Mouse (Mus musculus) CH12.LX (cell line): ENCODE measurements around the gene Amotl2. TPM values are rescaled to one million over a fixed set of nuclear protein-coding genes. Genes with fewer than 3 reads are reported as not detected.

Experiments
- DNase-seq: peaks from one replicate; pipeline ENCODE4 v3.0.0-alpha.2; 2013; ENCODE audit errors: extremely low read depth
- H3K27ac ChIP-seq: 2 replicates; pipeline ENCODE4 v1.5.1; 2012; ENCODE audit warnings: low read depth, mild to moderate bottlenecking, control low read depth, moderate library complexity; ENCODE audit not compliant: insufficient read depth
- H3K27me3 ChIP-seq: replicated peaks from 2 replicates; pipeline ENCODE3; 2012; ENCODE audit warnings: inconsistent platforms
- H3K36me3 ChIP-seq, 2 experiments: replicated peaks in 1 of 2; 2 replicates each; pipeline versions ENCODE3 to v1.6.1; 2012; ENCODE audit warnings: inconsistent platforms in 1 of 2, low read length in 1 of 2, mild to moderate bottlenecking in 1 of 2, mixed read lengths in 1 of 2, moderate library complexity in 1 of 2; ENCODE audit not compliant: control insufficient read depth in 1 of 2, insufficient read depth in 1 of 2
- H3K4me1 ChIP-seq, 2 experiments: 2 replicates each; pipeline ENCODE4 v1.6.1; 2012; ENCODE audit warnings: inconsistent platforms in 1 of 2, moderate library complexity in 1 of 2; ENCODE audit not compliant: insufficient read depth in 2 of 2, control insufficient read depth in 1 of 2
- H3K4me2 ChIP-seq: 2 replicates; pipeline ENCODE4 v1.6.1; 2012; ENCODE audit warnings: low read depth, mild to moderate bottlenecking, control low read depth; ENCODE audit not compliant: poor library complexity, insufficient read depth, severe bottlenecking
- H3K4me3 ChIP-seq, 3 experiments: fragments of 150-350 bp in 1 of 3; sonication (generic) in 1 of 3; replicated peaks in 1 of 3; 2 replicates each; pipeline versions ENCODE3 to v1.5.1; 2011 to 2012; ENCODE audit warnings: low read depth in 2 of 3, low read length in 2 of 3, mild to moderate bottlenecking in 2 of 3, moderate library complexity in 2 of 3, control low read depth in 1 of 3, improper control_type of control experiment in 1 of 3, inconsistent platforms in 1 of 3, mixed read lengths in 1 of 3; ENCODE audit not compliant: poor library complexity in 1 of 3
- H3K79me2 ChIP-seq: replicated peaks from 2 replicates; pipeline ENCODE4 v1.6.1; 2012; ENCODE audit warnings: mild to moderate bottlenecking, moderate library complexity; ENCODE audit not compliant: control insufficient read depth, poor library complexity, insufficient read depth, severe bottlenecking; ENCODE audit errors: extremely low read depth
- H3K9ac ChIP-seq: 2 replicates; pipeline ENCODE4 v1.6.1; 2012; ENCODE audit warnings: low read depth, mild to moderate bottlenecking, control low read depth, moderate library complexity; ENCODE audit not compliant: insufficient read depth
- H3K9me3 ChIP-seq: replicated peaks from 2 replicates; pipeline ENCODE3; 2012; ENCODE audit warnings: low read length, inconsistent platforms, mixed read lengths
- BHLHE40 ChIP-seq: IDR thresholded peaks from 2 replicates; pipeline ENCODE4 v1.6.1; 2011; ENCODE audit warnings: mild to moderate bottlenecking, low read depth, low read length, improper control_type of control experiment
- CTCF ChIP-seq, 2 experiments: IDR thresholded peaks in 1 of 2; conservative IDR thresholded peaks in 1 of 2; 2 replicates each; pipeline ENCODE4 v1.5.1; 2011 to 2012; ENCODE audit warnings: low read depth in 2 of 2, low read length in 2 of 2, improper control_type of control experiment in 1 of 2, inconsistent platforms in 1 of 2, mild to moderate bottlenecking in 1 of 2, moderate library complexity in 1 of 2
- E2F4 ChIP-seq: IDR thresholded peaks from 2 replicates; pipeline ENCODE4 v1.6.1; 2011; ENCODE audit warnings: low read depth, low read length, improper control_type of control experiment; ENCODE audit not compliant: insufficient replicate concordance
- GABPA ChIP-seq: IDR thresholded peaks from 2 replicates; pipeline ENCODE4 v1.6.1; 2012; ENCODE audit warnings: low read depth, low read length, improper control_type of control experiment, inconsistent platforms; ENCODE audit not compliant: insufficient replicate concordance
- KAT2A ChIP-seq: IDR thresholded peaks from 2 replicates; pipeline ENCODE4 v1.6.1; 2012; ENCODE audit warnings: low read length, improper control_type of control experiment, inconsistent platforms; ENCODE audit not compliant: insufficient replicate concordance
- MAZ ChIP-seq: IDR thresholded peaks from 2 replicates; pipeline ENCODE4 v1.6.1; 2012; ENCODE audit warnings: low read depth, mild to moderate bottlenecking, inconsistent platforms, low read length, improper control_type of control experiment, moderate library complexity
- MEF2A ChIP-seq: IDR thresholded peaks from 2 replicates; pipeline ENCODE4 v1.6.1; 2014; ENCODE audit warnings: low read depth, mild to moderate bottlenecking, inconsistent platforms, low read length, improper control_type of control experiment, borderline replicate concordance
- POLR2AphosphoS2 ChIP-seq: IDR thresholded peaks from 2 replicates; pipeline ENCODE4 v1.6.1; 2011; ENCODE audit warnings: low read depth, low read length, improper control_type of control experiment
- RAD21 ChIP-seq: IDR thresholded peaks from 2 replicates; pipeline ENCODE4 v1.6.1; 2011; ENCODE audit warnings: low read depth, mild to moderate bottlenecking, low read length, improper control_type of control experiment, moderate library complexity
- SIN3A ChIP-seq: IDR thresholded peaks from 2 replicates; pipeline ENCODE4 v1.6.1; 2012; ENCODE audit warnings: low read length, improper control_type of control experiment, inconsistent platforms
- SMC3 ChIP-seq: IDR thresholded peaks from 2 replicates; pipeline ENCODE4 v1.6.1; 2011; ENCODE audit warnings: low read depth, low read length, improper control_type of control experiment
- UBTF ChIP-seq: IDR thresholded peaks from 2 replicates; pipeline ENCODE4 v1.6.1; 2012; ENCODE audit warnings: low read depth, mild to moderate bottlenecking, inconsistent platforms, low read length, improper control_type of control experiment, moderate library complexity
- USF2 ChIP-seq: conservative IDR thresholded peaks from 2 replicates; pipeline ENCODE4 v1.6.1; 2011; ENCODE audit warnings: low read depth, low read length, improper control_type of control experiment
- dilution Hi-C: fragments of 300-500 bp; cut with MboI; formaldehyde crosslinking; loops from 2 replicates; pipeline ENCODE4 v1.14.3; 2020; ENCODE audit warnings: low sequenced_read_pairs; ENCODE audit not compliant: extremely low pct_unique_long_range_greater_than_20kb, extremely low pct_ligation_motif_present
- in situ Hi-C: fragments of 300-500 bp; cut with MboI; formaldehyde crosslinking; loops from 3 replicates; pipeline ENCODE4 v1.14.3; 2019; ENCODE audit warnings: low sequenced_read_pairs, low pct_ligation_motif_present, low pct_unique_long_range_greater_than_20kb, mixed read lengths
- polyA plus RNA-seq: library from polyadenylated mRNA; unstranded; fragments of >175 nt; gene quantifications from 2 replicates; pipeline ENCODE4 v1.2.1, GENCODE M21; 2012; ENCODE audit warnings: low read depth; ENCODE audit not compliant: insufficient read length
- total RNA-seq, 2 experiments: library from RNA; depleted of rRNA; stranded (reverse); fragments of 300-350 nt in 1 of 2; fragments of >200 nt in 1 of 2; gene quantifications; 2 replicates each; pipeline ENCODE4 v1.2.3; 2012 to 2014

Gene Amotl2
- total and polyA plus RNA-seq, 3 experiments: 0.08 TPM; not detected in 2

DNA sequence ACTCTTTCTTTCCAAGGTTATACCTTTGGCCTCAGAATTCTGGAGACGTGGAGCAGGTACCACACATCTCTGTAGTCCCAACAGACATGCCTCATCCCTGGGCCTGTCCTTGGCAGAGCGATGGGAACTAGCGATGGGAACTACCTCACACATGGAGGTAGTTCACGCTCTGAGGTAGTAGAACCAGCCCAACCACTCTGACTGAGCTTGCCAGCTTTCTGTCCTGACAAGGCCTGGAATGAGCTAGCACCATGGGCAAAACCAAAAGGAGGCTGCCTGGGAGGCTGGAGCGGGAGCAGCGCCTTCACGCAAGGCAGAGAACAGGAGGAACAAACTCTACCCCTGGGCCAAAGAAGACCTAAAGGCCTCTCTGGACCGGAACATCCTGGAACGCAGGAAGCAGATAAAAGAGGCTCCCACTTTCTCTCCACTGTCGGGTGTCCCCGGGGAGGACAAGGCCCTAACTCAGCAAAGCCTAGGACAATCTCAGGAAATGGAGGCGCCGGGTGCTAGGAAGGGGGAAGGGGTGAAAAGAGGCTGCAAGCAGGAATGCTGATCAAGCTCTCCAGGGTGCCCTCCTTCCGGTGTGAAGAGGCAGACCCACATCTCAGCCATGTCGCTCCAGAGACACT, 6.9 kb upstream of the Amotl2 start:
- Histone ChIP-seq H3K4me2 (no peak overlapping the region), H3K79me2 (no peaks in the 10 kb centered on the region), H3K4me1 (no peaks in the 10 kb centered on the region), H3K9me3 (no peaks in the 10 kb centered on the region), H3K27me3 (peaks cover 3% of the 10 kb centered on the region), H3K9ac (no peak overlapping the region), H3K27ac (no peak overlapping the region), H3K36me3 (no peaks in the 10 kb centered on the region), H3K4me3 (no peak overlapping the region)
- DNase-seq: no peak
- no peak for TF ChIP-seq MEF2A
- TF ChIP-seq POLR2AphosphoS2: no peak
- TF ChIP-seq MAZ: no peak
- dilution Hi-C loops (no loop called here), in situ Hi-C loops (loop anchor here (10.0 kb wide), 1 partner anchor 165 kb away; no protein-coding TSS in a partner anchor)

DNA sequence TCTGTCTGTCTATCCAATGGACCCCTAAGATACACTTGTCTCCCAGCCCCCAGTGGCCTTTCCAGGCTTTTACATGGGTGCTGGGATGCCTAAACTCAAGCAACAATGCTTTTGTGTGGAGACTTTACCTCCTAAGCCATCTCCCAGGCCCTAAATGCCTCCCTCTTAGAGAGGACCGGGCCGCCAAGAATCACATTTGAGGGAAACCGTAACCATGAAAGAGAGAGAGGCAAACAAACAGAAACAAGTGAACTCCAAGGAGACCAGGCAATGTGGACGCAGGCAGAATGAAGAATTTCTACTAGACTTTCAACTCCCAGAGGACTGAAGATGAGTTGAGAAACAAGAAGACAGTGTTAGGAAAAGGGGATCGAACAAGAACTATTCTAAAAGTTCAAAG, 6.0 kb upstream of the Amotl2 start:
- no peak for DNase-seq
- H3K36me3 ChIP-seq: no peaks in the 10 kb centered on the region
- H3K9ac ChIP-seq: no peak overlapping the region
- H3K4me1 ChIP-seq: peaks cover 0 to 4% of the 10 kb centered on the region in 2 experiments; a peak in 1 of 4 replicates
- no peak overlapping the region for H3K4me3 ChIP-seq
- dilution Hi-C loops: no loop called here
- peaks cover 9% of the 10 kb centered on the region for H3K27me3 ChIP-seq
- H3K4me2 ChIP-seq: no peak overlapping the region
- TF ChIP-seq KAT2A (no peak), E2F4 (no peak), SIN3A (no peak), GABPA (no peak), UBTF (no peak), USF2 (no peak), MAZ (no peak)
- no peak overlapping the region for H3K27ac ChIP-seq
- H3K79me2 ChIP-seq: no peaks in the 10 kb centered on the region
- no peaks in the 10 kb centered on the region for H3K9me3 ChIP-seq
- in situ Hi-C loops: loop anchor here (10.0 kb wide), 1 partner anchor 164 kb away; no protein-coding TSS in a partner anchor

DNA sequence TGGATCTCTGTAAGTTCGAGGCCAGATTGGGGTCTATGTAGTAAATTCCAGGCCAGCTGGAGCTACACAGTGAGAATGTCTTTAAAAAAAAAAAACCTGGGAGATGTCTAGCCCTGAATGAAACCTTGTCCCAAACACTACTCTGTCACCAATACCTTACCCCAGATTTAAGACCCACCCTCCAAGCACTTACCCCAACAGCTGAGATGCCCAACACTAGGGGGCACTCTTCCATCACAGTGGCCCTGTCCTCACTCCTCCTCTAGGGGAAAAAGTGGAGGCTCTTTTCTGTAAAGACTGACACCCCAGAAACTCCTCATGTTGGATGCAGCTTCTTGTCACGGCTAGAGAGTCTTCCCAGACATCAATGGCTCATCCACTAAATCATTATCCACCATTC, 2.7 kb upstream of the Amotl2 start:
- peaks cover 33% of the 10 kb centered on the region for H3K27me3 ChIP-seq

More for the DNA sequence above, 2.7 kb upstream of the Amotl2 start:
- no peak overlapping the region for H3K9ac ChIP-seq
- no peak overlapping the region for H3K27ac ChIP-seq
- dilution Hi-C loops (no loop called here), in situ Hi-C loops (loop anchor here (10.0 kb wide), 1 partner anchor 161 kb away; no protein-coding TSS in a partner anchor)
- peak; percentile 56 for DNase-seq
- H3K9me3 ChIP-seq: peaks cover 14% of the 10 kb centered on the region
- no peak overlapping the region for H3K4me3 ChIP-seq
- H3K36me3 ChIP-seq: no peaks in the 10 kb centered on the region
- peaks cover 0 to 4% of the 10 kb centered on the region in 2 experiments; a peak in 1 of 4 replicates for H3K4me1 ChIP-seq
- H3K79me2 ChIP-seq: no peaks in the 10 kb centered on the region
- peak; percentile 73 for TF ChIP-seq SMC3
- TF ChIP-seq RAD21: peak; percentile 75
- TF ChIP-seq CTCF (conservative IDR thresholded peaks at IDR 0.05 in 1 of 2, IDR thresholded peaks at IDR 0.05 in 1 of 2; ENCODE audit: low read depth in 2 of 2, low read length in 2 of 2): peak; percentile 73 to 89
- TF ChIP-seq BHLHE40: no peak
- H3K4me2 ChIP-seq: no peak overlapping the region
